Mouse (Mus musculus): ENCODE measurements around the gene Abhd2. TPM values are rescaled to one million over a fixed set of nuclear protein-coding genes. Genes with fewer than 3 reads are reported as not detected.

Abhd2 gene
- polyA plus RNA-seq, 1 experiment from 2014 or later = 20.3 TPM

- H3K9me3 ChIP-seq (ENCODE audit: control insufficient read depth, low read length) = no peaks in the 10 kb centered on the region
- WGBS = 69% methylated on average over 8 of the region's 8 CpGs
- 0 out of 2 replicates have a peak, but pooled peaks cover 2% of the 10 kb centered on the region for H3K4me1 ChIP-seq (ENCODE audit: control insufficient read depth, insufficient read depth, low read length)
- no peak overlapping the region for H3K4me3 ChIP-seq (ENCODE audit: low read depth, low read length)
- no peaks in the 10 kb centered on the region for H3K27me3 ChIP-seq (ENCODE audit: control insufficient read depth, insufficient read depth, low read length)
- no peak overlapping the region for H3K9ac ChIP-seq (replicated peaks; ENCODE audit: low read depth, low read length)
- H3K27ac ChIP-seq (ENCODE audit: low read depth, low read length) = peak overlapping the region; percentile 70; the same call in 1 of the 2 replicates
- ATAC-seq (ENCODE audit: low read depth) = no peak
- H3K4me2 ChIP-seq (ENCODE audit: low read depth, low read length) = no peak overlapping the region
- H3K36me3 ChIP-seq (ENCODE audit: control insufficient read depth, insufficient read depth, low read length) = peaks cover 6% of the 10 kb centered on the region; the same call in 1 of the 2 replicates
Observed at GRCm38 (mm10) chr7:79363370-79364043, 90.5 kb downstream of the Abhd2 start.

DNA sequence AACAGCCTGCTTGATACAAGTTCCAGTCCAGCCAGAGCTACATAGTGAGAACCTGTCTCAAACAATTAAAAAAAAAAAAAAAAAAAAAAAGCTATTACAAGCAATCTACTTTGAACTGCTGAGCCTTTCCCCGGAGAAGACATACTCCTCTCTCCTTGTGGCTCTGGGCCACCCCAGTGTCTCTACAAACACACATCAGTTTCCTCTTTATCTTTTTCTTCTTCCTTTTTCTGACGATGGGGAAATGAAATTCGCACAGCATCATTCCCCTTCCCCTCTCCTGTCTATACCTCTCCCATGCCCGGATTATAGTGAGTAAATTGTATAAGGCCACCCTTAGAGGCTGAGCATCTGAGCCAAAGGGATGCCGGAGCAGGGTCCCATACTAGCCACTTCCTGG lies 95.7 kb downstream of the Abhd2 start:
- Histone ChIP-seq H3K36me3 (ENCODE audit: control insufficient read depth, insufficient read depth, low read length) (no peaks in the 10 kb centered on the region), H3K27me3 (ENCODE audit: control insufficient read depth, insufficient read depth, low read length) (no peaks in the 10 kb centered on the region), H3K4me2 (ENCODE audit: low read depth, low read length) (no peak overlapping the region), H3K4me3 (ENCODE audit: low read depth, low read length) (no peak overlapping the region), H3K9ac (replicated peaks; ENCODE audit: low read depth, low read length) (no peak overlapping the region), H3K4me1 (ENCODE audit: control insufficient read depth, insufficient read depth, low read length) (no peaks in the 10 kb centered on the region), H3K9me3 (ENCODE audit: control insufficient read depth, low read length) (no peaks in the 10 kb centered on the region), H3K27ac (ENCODE audit: low read depth, low read length) (no peak overlapping the region)
- whole genome bisulfite sequencing = 86% methylated on average over 5 of the region's 5 CpGs
- ATAC-seq (ENCODE audit: low read depth) = no peak

GRCm38 (mm10) chr7:79369416-79369815 lies 96.4 kb downstream of the Abhd2 start:
- Histone ChIP-seq H3K9me3 (ENCODE audit: control insufficient read depth, low read length) (no peaks in the 10 kb centered on the region), H3K36me3 (ENCODE audit: control insufficient read depth, insufficient read depth, low read length) (no peaks in the 10 kb centered on the region), H3K4me3 (ENCODE audit: low read depth, low read length) (no peak overlapping the region), H3K4me1 (ENCODE audit: control insufficient read depth, insufficient read depth, low read length) (no peaks in the 10 kb centered on the region), H3K27ac (ENCODE audit: low read depth, low read length) (no peak overlapping the region), H3K27me3 (ENCODE audit: control insufficient read depth, insufficient read depth, low read length) (no peaks in the 10 kb centered on the region), H3K4me2 (ENCODE audit: low read depth, low read length) (no peak overlapping the region), H3K9ac (replicated peaks; ENCODE audit: low read depth, low read length) (no peak overlapping the region)
- ATAC-seq (ENCODE audit: low read depth) = no peak
- 37% methylated on average over 4 of the region's 4 CpGs for WGBS

GRCm38 (mm10) chr7:79371321-79371879 lies 98.4 kb downstream of the Abhd2 start:
- Histone ChIP-seq H3K4me3 (ENCODE audit: low read depth, low read length) (no peak overlapping the region), H3K9ac (replicated peaks; ENCODE audit: low read depth, low read length) (no peak overlapping the region), H3K27ac (ENCODE audit: low read depth, low read length) (no peak overlapping the region), H3K4me1 (ENCODE audit: control insufficient read depth, insufficient read depth, low read length) (no peaks in the 10 kb centered on the region), H3K36me3 (ENCODE audit: control insufficient read depth, insufficient read depth, low read length) (no peaks in the 10 kb centered on the region), H3K27me3 (ENCODE audit: control insufficient read depth, insufficient read depth, low read length) (no peaks in the 10 kb centered on the region), H3K9me3 (ENCODE audit: control insufficient read depth, low read length) (no peaks in the 10 kb centered on the region), H3K4me2 (ENCODE audit: low read depth, low read length) (no peak overlapping the region)
- WGBS = 35% methylated on average over 10 of the region's 10 CpGs
- peak; percentile 88 for ATAC-seq (ENCODE audit: low read depth)

GRCm38 (mm10) chr7:79374017-79374416 lies 101.0 kb downstream of the Abhd2 start:
- ATAC-seq (ENCODE audit: low read depth) = no peak
- H3K4me1 ChIP-seq (ENCODE audit: control insufficient read depth, insufficient read depth, low read length) = no peaks in the 10 kb centered on the region
- H3K27me3 ChIP-seq (ENCODE audit: control insufficient read depth, insufficient read depth, low read length) = no peaks in the 10 kb centered on the region
- H3K9ac ChIP-seq (replicated peaks; ENCODE audit: low read depth, low read length) = no peak overlapping the region
- H3K36me3 ChIP-seq (ENCODE audit: control insufficient read depth, insufficient read depth, low read length) = no peaks in the 10 kb centered on the region
- no peak overlapping the region for H3K27ac ChIP-seq (ENCODE audit: low read depth, low read length)
- no peaks in the 10 kb centered on the region for H3K9me3 ChIP-seq (ENCODE audit: control insufficient read depth, low read length)
- H3K4me2 ChIP-seq (ENCODE audit: low read depth, low read length) = no peak overlapping the region
- no peak overlapping the region for H3K4me3 ChIP-seq (ENCODE audit: low read depth, low read length)

DNA sequence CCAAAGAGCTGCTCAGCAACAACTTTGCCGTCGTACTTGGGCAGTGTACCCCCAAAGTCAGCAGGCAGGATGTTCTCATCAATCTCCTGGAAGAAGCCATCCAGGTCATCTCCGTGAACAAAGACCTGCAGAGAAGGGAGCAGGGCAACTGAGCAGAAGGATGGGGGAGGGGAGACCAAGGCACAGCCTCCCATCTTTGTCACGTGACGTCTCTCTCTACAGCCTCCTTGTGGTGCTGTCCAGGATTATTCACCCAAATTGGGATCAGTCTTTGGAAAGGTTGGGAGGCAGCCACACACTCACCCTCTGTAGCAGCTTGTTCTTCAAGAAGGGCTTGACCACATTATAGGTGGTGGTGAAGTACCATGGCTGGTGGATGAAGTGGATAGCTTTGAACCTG lies 102.6 kb downstream of the Abhd2 start:
- no peaks in the 10 kb centered on the region for H3K4me1 ChIP-seq (ENCODE audit: control insufficient read depth, insufficient read depth, low read length)
- WGBS = 77% methylated on average over 5 of the region's 5 CpGs
- no peaks in the 10 kb centered on the region for H3K9me3 ChIP-seq (ENCODE audit: control insufficient read depth, low read length)
- ATAC-seq (ENCODE audit: low read depth) = no peak
- H3K4me3 ChIP-seq (ENCODE audit: low read depth, low read length) = no peak overlapping the region
- no peak overlapping the region for H3K4me2 ChIP-seq (ENCODE audit: low read depth, low read length)
- no peaks in the 10 kb centered on the region for H3K36me3 ChIP-seq (ENCODE audit: control insufficient read depth, insufficient read depth, low read length)
- no peaks in the 10 kb centered on the region for H3K27me3 ChIP-seq (ENCODE audit: control insufficient read depth, insufficient read depth, low read length)
- no peak overlapping the region for H3K27ac ChIP-seq (ENCODE audit: low read depth, low read length)
- H3K9ac ChIP-seq (replicated peaks; ENCODE audit: low read depth, low read length) = no peak overlapping the region

DNA sequence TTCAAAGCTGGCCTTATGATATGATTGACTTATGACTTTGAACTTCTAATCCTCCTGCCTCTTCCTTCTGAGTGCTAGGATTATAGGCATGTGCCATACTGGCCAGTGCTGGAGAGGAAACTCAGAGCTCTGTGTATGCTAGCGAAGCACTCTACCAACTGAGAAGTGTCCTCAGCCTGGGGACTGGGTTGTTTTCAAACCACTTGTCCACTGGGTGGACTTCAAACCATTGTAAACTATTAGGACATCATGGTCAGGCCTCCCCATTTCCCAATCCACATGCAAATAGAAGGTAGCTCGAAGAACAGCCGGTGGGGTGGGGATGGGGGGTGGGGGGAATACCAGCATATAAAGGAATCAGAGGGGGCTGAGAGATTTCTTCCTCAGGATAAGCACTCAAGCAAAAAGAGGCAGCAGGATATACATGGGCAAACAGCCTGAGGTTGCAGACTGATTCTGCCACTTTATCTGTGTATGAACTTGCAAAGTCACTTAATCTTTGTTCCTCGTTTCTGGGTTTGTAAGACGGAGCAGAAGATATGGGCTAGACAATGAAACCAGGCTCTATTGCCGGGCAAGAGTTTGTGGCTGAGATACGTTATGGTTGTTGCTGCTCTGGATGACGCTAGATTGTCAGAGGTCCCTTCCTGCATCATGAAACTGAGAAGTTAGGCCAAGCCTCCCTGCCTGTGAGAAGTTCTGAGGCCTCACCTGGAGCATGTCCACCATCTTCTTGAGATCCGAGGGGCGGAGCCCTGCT lies 103.7 kb downstream of the Abhd2 start:
- Histone ChIP-seq H3K9me3 (ENCODE audit: control insufficient read depth, low read length) (no peaks in the 10 kb centered on the region), H3K27me3 (ENCODE audit: control insufficient read depth, insufficient read depth, low read length) (no peaks in the 10 kb centered on the region), H3K4me2 (ENCODE audit: low read depth, low read length) (no peak overlapping the region), H3K27ac (ENCODE audit: low read depth, low read length) (no peak overlapping the region), H3K4me1 (ENCODE audit: control insufficient read depth, insufficient read depth, low read length) (no peaks in the 10 kb centered on the region), H3K4me3 (ENCODE audit: low read depth, low read length) (no peak overlapping the region), H3K36me3 (ENCODE audit: control insufficient read depth, insufficient read depth, low read length) (no peaks in the 10 kb centered on the region), H3K9ac (replicated peaks; ENCODE audit: low read depth, low read length) (no peak overlapping the region)
- no peak for ATAC-seq (ENCODE audit: low read depth)
- WGBS = 88% methylated on average over 10 of the region's 10 CpGs

- H3K4me1 ChIP-seq (ENCODE audit: control insufficient read depth, insufficient read depth, low read length) = no peaks in the 10 kb centered on the region
- ATAC-seq (ENCODE audit: low read depth) = no peak; the same call in 1 of the 2 replicates
- no peaks in the 10 kb centered on the region for H3K9me3 ChIP-seq (ENCODE audit: control insufficient read depth, low read length)
- H3K36me3 ChIP-seq (ENCODE audit: control insufficient read depth, insufficient read depth, low read length) = no peaks in the 10 kb centered on the region
- no peaks in the 10 kb centered on the region for H3K27me3 ChIP-seq (ENCODE audit: control insufficient read depth, insufficient read depth, low read length)
- peak within 1 kb of the TSS; percentile 62 for H3K27ac ChIP-seq (ENCODE audit: low read depth, low read length)
- no peak within 1 kb of the TSS for H3K9ac ChIP-seq (replicated peaks; ENCODE audit: low read depth, low read length)
- no peak within 1 kb of the TSS for H3K4me2 ChIP-seq (ENCODE audit: low read depth, low read length)
- no peak within 1 kb of the TSS for H3K4me3 ChIP-seq (ENCODE audit: low read depth, low read length)
- 64% methylated on average over 16 of the region's 16 CpGs for WGBS
Observed at GRCm38 (mm10) chr7:79386422-79387133, 113.6 kb downstream of the Abhd2 start, which contains the start of gene Rlbp1. Gene Rlbp1, minus strand, starts transcription at chr7:79387048.
